Mouse (Mus musculus): ENCODE results near the gene Mrpl48. TPM values are rescaled to one million over a fixed set of nuclear protein-coding genes. Genes with fewer than 3 reads are reported as not detected.
A peak's percentile ranks its signal among the peaks of the same experiment; 100 is the strongest.

Mrpl48 gene
- polyA plus RNA-seq (2012; ENCODE audit: insufficient read depth, insufficient read length, missing spikeins): 59.3 and 60.3 TPM in 2 replicates

- H3K27ac ChIP-seq (ENCODE audit: insufficient read depth, low read depth, low read length): peak within 1 kb of the TSS; percentile 75
- H3K4me1 ChIP-seq (ENCODE audit: control insufficient read depth, insufficient read depth, low read length): peaks cover 13% of the 10 kb centered on the region
- no peak for TF ChIP-seq CTCF (IDR thresholded peaks at IDR 0.05; ENCODE audit: low read depth, low read length)
- TF ChIP-seq POLR2A (IDR thresholded peaks at IDR 0.05; ENCODE audit: borderline replicate concordance, low read depth, low read length): no peak
- H3K4me3 ChIP-seq (ENCODE audit: insufficient read depth, low read length): peak within 1 kb of the TSS; percentile 91
These were observed at the start of gene Mrpl48 for GRCm38 (mm10) chr7:100608130-100608741. Gene Mrpl48, minus strand, starts transcription at chr7:100608301.

DNA sequence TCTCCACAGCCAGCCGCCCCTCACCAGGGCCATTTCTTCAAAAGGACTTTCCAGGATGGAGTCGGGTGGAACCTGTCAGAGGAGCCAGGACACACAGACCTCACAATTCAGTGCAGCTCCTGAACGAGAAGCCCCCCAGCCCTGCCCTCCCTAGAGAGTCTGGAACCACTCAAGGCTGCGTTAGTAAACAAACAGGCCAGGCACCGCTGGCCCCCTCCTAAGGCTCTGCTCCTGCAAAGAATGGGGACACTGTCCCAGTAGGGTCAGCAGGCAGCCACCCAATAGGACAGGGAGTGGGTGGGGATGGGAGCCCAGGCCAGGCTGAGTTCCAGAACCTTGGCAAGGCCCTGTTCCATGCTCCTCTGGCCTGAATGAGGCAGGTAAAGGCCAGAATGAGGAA is 48.6 kb upstream of the Mrpl48 start:
- Histone ChIP-seq H3K4me3 (ENCODE audit: insufficient read depth, low read length) (no peak overlapping the region), H3K27ac (ENCODE audit: insufficient read depth, low read depth, low read length) (no peak overlapping the region), H3K4me1 (ENCODE audit: control insufficient read depth, insufficient read depth, low read length) (peaks cover 7% of the 10 kb centered on the region)
- TF ChIP-seq POLR2A (IDR thresholded peaks at IDR 0.05; ENCODE audit: borderline replicate concordance, low read depth, low read length): no peak
- TF ChIP-seq CTCF (IDR thresholded peaks at IDR 0.05; ENCODE audit: low read depth, low read length): no peak

- TF ChIP-seq CTCF (IDR thresholded peaks at IDR 0.05; ENCODE audit: low read depth, low read length) (no peak), POLR2A (IDR thresholded peaks at IDR 0.05; ENCODE audit: borderline replicate concordance, low read depth, low read length) (no peak)
- Histone ChIP-seq H3K4me1 (ENCODE audit: control insufficient read depth, insufficient read depth, low read length) (no peaks in the 10 kb centered on the region), H3K4me3 (ENCODE audit: insufficient read depth, low read length) (no peak overlapping the region), H3K27ac (ENCODE audit: insufficient read depth, low read depth, low read length) (no peak overlapping the region)
These were observed 46.3 kb upstream of the Mrpl48 start for GRCm38 (mm10) chr7:100654441-100654840.

DNA sequence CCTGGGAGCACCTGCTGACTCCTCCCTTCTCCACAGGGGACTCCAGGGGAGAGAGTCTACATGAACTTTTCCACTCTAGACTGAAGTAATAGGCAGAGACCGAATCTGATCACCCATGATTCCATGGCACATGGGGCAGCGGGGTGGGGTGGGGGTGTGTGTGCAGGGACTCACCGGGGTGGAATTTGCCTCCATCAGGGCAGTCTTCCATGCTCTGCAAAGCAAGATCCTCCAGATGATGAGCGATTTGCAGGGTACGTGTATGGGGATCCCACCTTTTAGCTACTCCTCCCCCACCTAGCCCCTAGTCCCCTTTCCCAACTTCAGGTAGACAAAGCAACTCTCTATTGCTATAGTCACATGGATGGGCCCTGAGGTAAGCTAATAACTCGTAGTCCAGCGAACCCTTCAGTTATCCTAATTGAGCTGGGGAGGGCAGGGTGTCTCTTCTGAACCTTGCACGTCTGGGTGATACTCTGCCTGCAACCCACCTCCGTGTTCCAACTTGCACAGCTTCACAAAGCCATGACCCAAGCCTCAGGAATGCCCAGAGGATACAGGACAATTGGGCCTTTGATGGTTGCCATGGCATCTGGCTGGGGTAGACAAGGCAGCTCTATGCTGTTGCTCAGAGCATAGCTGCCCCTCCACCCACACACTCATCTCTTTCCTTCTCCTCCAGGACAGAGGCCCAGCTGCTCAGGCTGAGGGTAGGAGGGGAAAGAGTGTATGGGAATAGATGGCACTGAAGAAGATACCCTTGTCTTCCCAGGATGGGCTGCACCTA is 45.6 kb upstream of the Mrpl48 start:
- Histone ChIP-seq H3K27ac (ENCODE audit: insufficient read depth, low read depth, low read length) (no peak overlapping the region), H3K4me1 (ENCODE audit: control insufficient read depth, insufficient read depth, low read length) (no peaks in the 10 kb centered on the region), H3K4me3 (ENCODE audit: insufficient read depth, low read length) (no peak overlapping the region)
- TF ChIP-seq POLR2A (IDR thresholded peaks at IDR 0.05; ENCODE audit: borderline replicate concordance, low read depth, low read length): no peak

DNA sequence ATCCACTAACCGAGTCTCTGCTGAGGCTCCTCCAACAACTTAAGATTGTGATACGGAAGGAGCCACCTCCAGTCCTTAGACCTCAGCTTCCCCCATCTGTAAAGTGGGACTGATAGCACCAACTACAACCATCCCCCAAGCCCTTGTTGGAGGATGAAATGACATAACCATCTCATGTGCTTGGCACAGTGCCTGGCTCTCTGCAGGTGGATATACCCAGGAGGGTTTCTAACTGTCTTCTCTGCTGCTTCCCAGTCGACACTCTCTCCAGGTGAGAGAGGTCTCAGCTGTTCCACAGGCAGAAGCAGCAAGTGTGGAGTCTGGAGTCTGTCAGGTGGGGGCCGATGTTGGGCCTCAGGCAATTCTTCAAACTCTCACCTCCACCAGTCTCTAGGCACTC is 42.9 kb upstream of the Mrpl48 start:
- TF ChIP-seq CTCF (IDR thresholded peaks at IDR 0.05; ENCODE audit: low read depth, low read length) (no peak), POLR2A (IDR thresholded peaks at IDR 0.05; ENCODE audit: borderline replicate concordance, low read depth, low read length) (no peak)

GRCm38 (mm10) chr7:100650421-100650820 is 42.3 kb upstream of the Mrpl48 start:
- H3K27ac ChIP-seq (ENCODE audit: insufficient read depth, low read depth, low read length): no peak overlapping the region
- H3K4me3 ChIP-seq (ENCODE audit: insufficient read depth, low read length): no peak overlapping the region
- H3K4me1 ChIP-seq (ENCODE audit: control insufficient read depth, insufficient read depth, low read length): no peaks in the 10 kb centered on the region
- TF ChIP-seq POLR2A (IDR thresholded peaks at IDR 0.05; ENCODE audit: borderline replicate concordance, low read depth, low read length): no peak
- TF ChIP-seq CTCF (IDR thresholded peaks at IDR 0.05; ENCODE audit: low read depth, low read length): no peak

More for the DNA sequence above, 42.9 kb upstream of the Mrpl48 start:
- H3K4me3 ChIP-seq (ENCODE audit: insufficient read depth, low read length): no peak overlapping the region
- no peaks in the 10 kb centered on the region for H3K4me1 ChIP-seq (ENCODE audit: control insufficient read depth, insufficient read depth, low read length)
- H3K27ac ChIP-seq (ENCODE audit: insufficient read depth, low read depth, low read length): no peak overlapping the region

DNA sequence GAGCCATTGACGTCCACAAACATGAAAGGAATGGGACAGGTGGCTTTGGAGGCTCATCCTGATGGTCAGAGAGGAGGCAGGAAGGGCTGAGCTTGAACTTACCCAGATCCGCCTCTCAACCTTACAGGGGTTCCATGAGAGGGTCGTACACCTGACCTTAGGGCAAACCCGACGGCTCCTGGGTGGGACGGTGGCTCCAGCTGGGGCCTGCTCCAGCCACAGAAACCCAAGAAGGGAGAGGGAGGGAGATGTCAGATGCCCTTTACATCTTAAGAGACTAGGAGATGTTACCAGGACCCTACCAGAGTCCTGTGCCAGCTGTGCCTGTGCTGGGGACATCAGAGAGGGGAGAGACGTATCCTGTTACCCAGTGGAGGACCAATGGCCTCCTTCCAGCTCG is 41.7 kb upstream of the Mrpl48 start:
- H3K4me3 ChIP-seq (ENCODE audit: insufficient read depth, low read length): no peak overlapping the region
- no peak overlapping the region for H3K27ac ChIP-seq (ENCODE audit: insufficient read depth, low read depth, low read length)
- no peaks in the 10 kb centered on the region for H3K4me1 ChIP-seq (ENCODE audit: control insufficient read depth, insufficient read depth, low read length)
- TF ChIP-seq POLR2A (IDR thresholded peaks at IDR 0.05; ENCODE audit: borderline replicate concordance, low read depth, low read length) (no peak), CTCF (IDR thresholded peaks at IDR 0.05; ENCODE audit: low read depth, low read length) (no peak)

GRCm38 (mm10) chr7:100649095-100649494 is 41.0 kb upstream of the Mrpl48 start:
- Histone ChIP-seq H3K4me1 (ENCODE audit: control insufficient read depth, insufficient read depth, low read length) (no peaks in the 10 kb centered on the region), H3K4me3 (ENCODE audit: insufficient read depth, low read length) (no peak overlapping the region), H3K27ac (ENCODE audit: insufficient read depth, low read depth, low read length) (no peak overlapping the region)
- TF ChIP-seq CTCF (IDR thresholded peaks at IDR 0.05; ENCODE audit: low read depth, low read length): no peak
- no peak for TF ChIP-seq POLR2A (IDR thresholded peaks at IDR 0.05; ENCODE audit: borderline replicate concordance, low read depth, low read length)

GRCm38 (mm10) chr7:100645147-100645546 is 37.0 kb upstream of the Mrpl48 start:
- H3K27ac ChIP-seq (ENCODE audit: insufficient read depth, low read depth, low read length): no peak overlapping the region
- no peak overlapping the region for H3K4me3 ChIP-seq (ENCODE audit: insufficient read depth, low read length)
- no peaks in the 10 kb centered on the region for H3K4me1 ChIP-seq (ENCODE audit: control insufficient read depth, insufficient read depth, low read length)
- TF ChIP-seq POLR2A (IDR thresholded peaks at IDR 0.05; ENCODE audit: borderline replicate concordance, low read depth, low read length) (no peak), CTCF (IDR thresholded peaks at IDR 0.05; ENCODE audit: low read depth, low read length) (peak; percentile 57; the same call in 1 of the 2 replicates)

GRCm38 (mm10) chr7:100642413-100642812 is 34.3 kb upstream of the Mrpl48 start:
- Histone ChIP-seq H3K4me1 (ENCODE audit: control insufficient read depth, insufficient read depth, low read length) (no peaks in the 10 kb centered on the region), H3K4me3 (ENCODE audit: insufficient read depth, low read length) (no peak overlapping the region), H3K27ac (ENCODE audit: insufficient read depth, low read depth, low read length) (no peak overlapping the region)
- no peak for TF ChIP-seq POLR2A (IDR thresholded peaks at IDR 0.05; ENCODE audit: borderline replicate concordance, low read depth, low read length)
- no peak for TF ChIP-seq CTCF (IDR thresholded peaks at IDR 0.05; ENCODE audit: low read depth, low read length)

Measured in bone marrow macrophage, adult 2 months (primary cell).